Mouse (Mus musculus) kidney, adult 2 months (tissue): ENCODE measurements around the gene Wdr76.

Experiments
- CTCF ChIP-seq: fragments of 200-500 bp; conservative IDR thresholded peaks from 2 replicates; pipeline ENCODE4 v1.5.1; 2011; ENCODE audit warnings: low read depth, mild to moderate bottlenecking, control low read depth, low read length, moderate library complexity, mixed read lengths; ENCODE audit not compliant: insufficient read depth, insufficient read length
- POLR2A ChIP-seq: fragments of 200-500 bp; IDR thresholded peaks from one replicate; pipeline ENCODE4 v1.6.1; 2011; ENCODE audit warnings: low read depth, low read length, control low read depth

DNA sequence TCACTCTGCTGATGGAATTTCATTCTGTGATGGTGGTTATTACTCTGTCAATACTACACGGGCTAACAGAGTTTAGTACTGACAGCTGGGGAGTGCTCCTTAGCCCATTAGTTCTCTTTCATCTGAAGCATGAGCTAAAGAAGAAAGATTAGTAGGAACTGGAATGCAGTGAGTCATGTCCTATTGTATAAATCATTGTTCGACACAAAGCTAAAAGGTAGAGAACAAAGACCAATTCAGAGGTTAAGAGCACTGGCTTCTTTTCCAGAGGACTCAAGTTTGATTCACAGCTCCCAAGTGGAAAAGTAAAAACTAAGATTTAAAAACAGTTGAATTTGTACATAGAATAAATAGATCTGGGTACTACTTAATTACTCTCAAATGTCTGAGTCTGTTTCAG is 46.5 kb upstream of the Wdr76 start:
- TF ChIP-seq POLR2A (no peak), CTCF (no peak)
